Mouse (Mus musculus) splenic B cell, adult 2 months (primary cell): ENCODE results near the gene Fgfr1op.
"Not testable (repeated sequence)": the region's sequence is repeated elsewhere in the genome, so short reads cannot be mapped to it uniquely, and the experiment has no call there.

Experiments used
- DNase-seq: peaks from one replicate; pipeline ENCODE4 v3.0.0-alpha.2; 2011; ENCODE audit warnings: low read depth, low spot score
- H3K27me3 ChIP-seq: 2 replicates; pipeline ENCODE4 v1.6.1; 2012; ENCODE audit warnings: mild to moderate bottlenecking, low read length, moderate library complexity, mixed read lengths; ENCODE audit not compliant: control insufficient read depth, poor library complexity, insufficient read depth, severe bottlenecking
- H3K36me3 ChIP-seq: 2 replicates; pipeline ENCODE4 v1.6.1; 2012; ENCODE audit warnings: mild to moderate bottlenecking, low read length, moderate library complexity, mixed read lengths; ENCODE audit not compliant: control insufficient read depth, poor library complexity, insufficient read depth, severe bottlenecking

The Fgfr1op gene

GRCm38 (mm10) chr17:8199067-8199935, 34.0 kb downstream of the Fgfr1op start:
- H3K36me3 ChIP-seq = peaks cover 7% of the 10 kb centered on the region; the same call in 1 of the 2 replicates
- H3K27me3 ChIP-seq = no peaks in the 10 kb centered on the region
- peak; percentile 45 for DNase-seq

GRCm38 (mm10) chr17:8199936-8200330, 34.6 kb downstream of the Fgfr1op start:
- Histone ChIP-seq H3K36me3 (0 out of 2 replicates have a peak, but pooled peaks cover 3% of the 10 kb centered on the region), H3K27me3 (no peaks in the 10 kb centered on the region)
- no peak for DNase-seq

GRCm38 (mm10) chr17:8203487-8203886, 38.2 kb downstream of the Fgfr1op start:
- H3K36me3 ChIP-seq = no peaks in the 10 kb centered on the region
- no peak for DNase-seq
- H3K27me3 ChIP-seq = no peaks in the 10 kb centered on the region

- H3K27me3 ChIP-seq, DNase-seq, H3K36me3 ChIP-seq: not testable (repeated sequence)
These were observed 39.9 kb downstream of the Fgfr1op start for GRCm38 (mm10) chr17:8205221-8205631.

- DNase-seq = no peak
- Histone ChIP-seq H3K36me3 (no peaks in the 10 kb centered on the region), H3K27me3 (no peaks in the 10 kb centered on the region)
These were observed 41.4 kb downstream of the Fgfr1op start for GRCm38 (mm10) chr17:8206691-8207090.

- DNase-seq = peak; percentile 53
These were observed 44.4 kb downstream of the Fgfr1op start for GRCm38 (mm10) chr17:8209696-8210095.

GRCm38 (mm10) chr17:8210170-8210569, 44.9 kb downstream of the Fgfr1op start:
- Histone ChIP-seq H3K27me3 (no peaks in the 10 kb centered on the region), H3K36me3 (no peaks in the 10 kb centered on the region)
- peak; percentile 74 for DNase-seq

More at GRCm38 (mm10) chr17:8209696-8210095, 44.4 kb downstream of the Fgfr1op start:
- no peaks in the 10 kb centered on the region for H3K36me3 ChIP-seq
- no peaks in the 10 kb centered on the region for H3K27me3 ChIP-seq

- no peaks in the 10 kb centered on the region for H3K27me3 ChIP-seq
- DNase-seq = peak; percentile 39
- no peaks in the 10 kb centered on the region for H3K36me3 ChIP-seq
These were observed 45.4 kb downstream of the Fgfr1op start for GRCm38 (mm10) chr17:8210675-8211074.

- no peaks in the 10 kb centered on the region for H3K36me3 ChIP-seq
- H3K27me3 ChIP-seq = no peaks in the 10 kb centered on the region
- DNase-seq = peak; percentile 39
These were observed 46.1 kb downstream of the Fgfr1op start for GRCm38 (mm10) chr17:8211399-8211798.

- no peaks in the 10 kb centered on the region for H3K27me3 ChIP-seq
- peak; percentile 52 for DNase-seq
- H3K36me3 ChIP-seq = no peaks in the 10 kb centered on the region
These were observed 49.1 kb downstream of the Fgfr1op start for GRCm38 (mm10) chr17:8214369-8214768.

- H3K27me3 ChIP-seq = no peaks in the 10 kb centered on the region
- H3K36me3 ChIP-seq = no peaks in the 10 kb centered on the region
- no peak for DNase-seq
These were observed 49.9 kb downstream of the Fgfr1op start for GRCm38 (mm10) chr17:8215016-8215745.

- peak; percentile 74 for DNase-seq
- H3K27me3 ChIP-seq = no peaks in the 10 kb centered on the region
These were observed 57.9 kb downstream of the Fgfr1op start for GRCm38 (mm10) chr17:8223225-8223624.

GRCm38 (mm10) chr17:8224072-8224471, 58.8 kb downstream of the Fgfr1op start:
- Histone ChIP-seq H3K36me3 (no peaks in the 10 kb centered on the region), H3K27me3 (no peaks in the 10 kb centered on the region)
- peak; percentile 65 for DNase-seq

More at GRCm38 (mm10) chr17:8223225-8223624, 57.9 kb downstream of the Fgfr1op start:
- no peaks in the 10 kb centered on the region for H3K36me3 ChIP-seq

- Histone ChIP-seq H3K36me3 (no peaks in the 10 kb centered on the region), H3K27me3 (no peaks in the 10 kb centered on the region)
- DNase-seq = peak; percentile 83
These were observed 59.9 kb downstream of the Fgfr1op start for GRCm38 (mm10) chr17:8225166-8225565.

- DNase-seq = peak; percentile 79
- no peaks in the 10 kb centered on the region for H3K36me3 ChIP-seq
- no peaks in the 10 kb centered on the region for H3K27me3 ChIP-seq
These were observed 60.4 kb downstream of the Fgfr1op start for GRCm38 (mm10) chr17:8225746-8226145.
